ENCODE assay signal across 8 mouse cellular contexts in the genomic region with DNA sequence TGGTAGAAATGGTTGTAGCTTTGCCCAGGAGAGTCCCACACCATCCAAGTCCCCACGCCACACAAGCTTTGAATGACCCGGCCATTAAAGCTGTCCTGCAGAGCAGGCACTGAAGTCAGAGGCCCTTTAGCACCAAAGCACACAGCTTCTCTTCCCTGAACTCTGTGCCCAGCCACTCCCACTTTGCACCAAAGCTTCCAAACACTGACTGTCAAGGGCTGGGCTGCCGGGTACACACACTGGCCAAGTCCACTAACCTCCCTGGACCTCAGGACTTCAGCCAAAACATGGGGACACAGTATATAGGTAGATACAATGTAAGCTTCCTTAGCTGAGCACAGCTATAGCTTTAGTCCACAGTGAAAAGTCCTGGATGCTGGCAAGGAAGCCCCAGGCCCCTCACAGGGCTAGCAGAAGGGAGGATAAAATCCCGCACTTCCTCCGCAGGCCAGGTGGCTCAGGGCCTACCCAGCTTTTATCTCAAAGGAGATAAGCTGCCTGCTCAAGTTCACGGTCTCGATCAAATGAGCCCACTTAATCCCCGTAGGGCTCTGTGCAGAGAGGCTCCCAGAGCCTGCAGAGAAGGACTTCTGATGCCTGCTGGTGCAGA. TPM values are rescaled to one million over a fixed set of nuclear protein-coding genes. Genes with fewer than 3 reads are reported as not detected.
DNase-seq lines count a peak whose midpoint lies in the region; ATAC-seq and TF ChIP-seq lines count a peak whose summit lies in the region.

No protein-coding gene starts in this region.

- H3K9me3 ChIP-seq in heart, postnatal 0 days (replicated peaks; ENCODE audit: control insufficient read depth, low read length) = no peaks in the 10 kb centered on the region
- H3K9me3 ChIP-seq in embryonic facial prominence, embryonic 13.5 days = no peaks in the 10 kb centered on the region
- H3K9me3 ChIP-seq in intestine, embryonic 14.5 days (ENCODE audit: control insufficient read depth, low read length) = no peaks in the 10 kb centered on the region

- TF ChIP-seq POLR2A in myocyte (IDR thresholded peaks at IDR 0.05; ENCODE audit: insufficient read length, low read depth) = no peak

- no peak for TF ChIP-seq CTCF in heart, postnatal 0 days (IDR thresholded peaks at IDR 0.05; ENCODE audit: low read depth)

- WGBS in heart, postnatal 0 days = 25% methylated on average over 8 of the region's 8 CpGs
- WGBS in embryonic facial prominence, embryonic 13.5 days = 51% methylated on average over 8 of the region's 8 CpGs
- 43% methylated on average over 8 of the region's 8 CpGs for WGBS in intestine, embryonic 14.5 days

- peaks cover 89% of the 10 kb centered on the region for H3K79me2 ChIP-seq in myocyte (ENCODE audit: control insufficient read depth, insufficient read depth)

- peaks cover 75% of the 10 kb centered on the region for H3K4me1 ChIP-seq in heart, postnatal 0 days (ENCODE audit: control insufficient read depth, insufficient read depth)
- peaks cover 88% of the 10 kb centered on the region for H3K4me1 ChIP-seq in embryonic facial prominence, embryonic 13.5 days
- peaks cover 72% of the 10 kb centered on the region for H3K4me1 ChIP-seq in intestine, embryonic 14.5 days (replicated peaks; ENCODE audit: control insufficient read depth, insufficient read depth, low read length)

- TF ChIP-seq EP300 in heart, postnatal 0 days (IDR thresholded peaks at IDR 0.05; ENCODE audit: low read depth) = no peak

- H3K27ac ChIP-seq in heart, postnatal 0 days (ENCODE audit: low read depth) = peak overlapping the region; percentile 28; the same call in 1 of the 2 replicates
- H3K27ac ChIP-seq in embryonic facial prominence, embryonic 13.5 days = peak overlapping the region; percentile 39
- H3K27ac ChIP-seq in intestine, embryonic 14.5 days (ENCODE audit: low read depth) = peak overlapping the region; percentile 43; the same call in 1 of the 2 replicates

- H3K9ac ChIP-seq in heart, postnatal 0 days (replicated peaks; ENCODE audit: low read depth, low read length) = no peak overlapping the region
- no peak overlapping the region for H3K9ac ChIP-seq in embryonic facial prominence, embryonic 13.5 days
- no peak overlapping the region for H3K9ac ChIP-seq in intestine, embryonic 14.5 days (ENCODE audit: low read length)

- H3K27me3 ChIP-seq in heart, postnatal 0 days (ENCODE audit: control insufficient read depth, insufficient read depth, low read length) = no peaks in the 10 kb centered on the region
- H3K27me3 ChIP-seq in embryonic facial prominence, embryonic 13.5 days = no peaks in the 10 kb centered on the region
- no peaks in the 10 kb centered on the region for H3K27me3 ChIP-seq in intestine, embryonic 14.5 days (replicated peaks; ENCODE audit: control insufficient read depth, insufficient read depth, low read length)
- no peaks in the 10 kb centered on the region for H3K27me3 ChIP-seq in myocyte (ENCODE audit: control insufficient read depth, insufficient read depth, insufficient read length)

- H3K4me2 ChIP-seq in heart, postnatal 0 days (ENCODE audit: low read depth, low read length) = no peak overlapping the region
- no peak overlapping the region for H3K4me2 ChIP-seq in embryonic facial prominence, embryonic 13.5 days
- H3K4me2 ChIP-seq in intestine, embryonic 14.5 days (ENCODE audit: low read length) = no peak overlapping the region
- H3K4me2 ChIP-seq in myocyte (ENCODE audit: low read depth) = peak overlapping the region; percentile 63

- H3ac ChIP-seq in myocyte (ENCODE audit: control insufficient read depth, insufficient read length) = no peak overlapping the region

- H3K4me3 ChIP-seq in heart, postnatal 0 days (ENCODE audit: low read depth, low read length) = no peak overlapping the region
- no peak overlapping the region for H3K4me3 ChIP-seq in embryonic facial prominence, embryonic 13.5 days
- H3K4me3 ChIP-seq in intestine, embryonic 14.5 days (ENCODE audit: low read depth, low read length) = no peak overlapping the region
- H3K4me3 ChIP-seq in myocyte = no peak overlapping the region

- ATAC-seq in heart, postnatal 0 days (ENCODE audit: insufficient read depth, low read depth) = no peak
- ATAC-seq in embryonic facial prominence, embryonic 13.5 days (ENCODE audit: insufficient number of reproducible peaks, insufficient read depth, low FRiP score, low TSS enrichment, low read depth) = no peak
- ATAC-seq in intestine, embryonic 14.5 days (replicated peaks; ENCODE audit: low FRiP score, low TSS enrichment, low read depth) = no peak

- no peak for DNase-seq in heart, postnatal 0 days (ENCODE audit: low spot score)
- no peak for DNase-seq in heart, adult 9 months (ENCODE audit: low spot score in 2 of 2)
- DNase-seq in intestine, embryonic 14.5 days (ENCODE audit: low spot score) = no peak
- no peak for DNase-seq in gastrocnemius, adult 18-20 months (ENCODE audit: low spot score)
- DNase-seq in layer of hippocampus, postnatal 14 days (ENCODE audit: low spot score in 2 of 2) = no peak
- DNase-seq in cerebellum, postnatal 36 days = no peak

- H3K36me3 ChIP-seq in heart, postnatal 0 days (replicated peaks; ENCODE audit: control insufficient read depth, insufficient read depth, low read length) = no peaks in the 10 kb centered on the region
- peaks cover 12% of the 10 kb centered on the region; the same call in 1 of the 2 replicates for H3K36me3 ChIP-seq in embryonic facial prominence, embryonic 13.5 days
- H3K36me3 ChIP-seq in intestine, embryonic 14.5 days (ENCODE audit: control insufficient read depth, insufficient read depth, low read length) = peaks cover 5% of the 10 kb centered on the region; the same call in 1 of the 2 replicates
- H3K36me3 ChIP-seq in myocyte (ENCODE audit: control insufficient read depth, insufficient read depth) = peaks cover 6% of the 10 kb centered on the region

TF ChIP-seq in myocyte, 11 proteins besides CTCF, POLR2A, EP300 and RAD21:
- TF ChIP-seq TCF12 (IDR thresholded peaks at IDR 0.05; ENCODE audit: insufficient read depth, poor library complexity, severe bottlenecking) (no peak), E2F4 (IDR thresholded peaks at IDR 0.05; ENCODE audit: insufficient read depth) (no peak), MYOD1 (IDR thresholded peaks at IDR 0.05; ENCODE audit: control insufficient read depth in 1 of 3, insufficient read length in 2 of 3, low read depth in 2 of 3) (no peak), MYOG (IDR thresholded peaks at IDR 0.05; ENCODE audit: control insufficient read depth in 1 of 3, insufficient read depth in 1 of 3, insufficient read length in 2 of 3, low read depth in 2 of 3) (no peak), REST (IDR thresholded peaks at IDR 0.05; ENCODE audit: insufficient read depth, insufficient read length) (no peak), TCF3 (IDR thresholded peaks at IDR 0.05; ENCODE audit: insufficient read length, low read depth) (no peak), MAX (IDR thresholded peaks at IDR 0.05; ENCODE audit: low read depth) (no peak), USF1 (IDR thresholded peaks at IDR 0.05; ENCODE audit: low read depth) (no peak), SRF (IDR thresholded peaks at IDR 0.05; ENCODE audit: control insufficient read depth, insufficient read length, low read depth) (no peak), CEBPB (IDR thresholded peaks at IDR 0.05; ENCODE audit: insufficient read depth, poor library complexity, severe bottlenecking) (no peak), POLR2AphosphoS2 (IDR thresholded peaks at IDR 0.05; ENCODE audit: insufficient read length, low read depth) (no peak)

RNA-seq across cellular contexts. Expression of gene Ncor2, which starts 15.5 kb away (rescaled TPM):
- total RNA-seq in heart, postnatal 0 days (2014; rRNA removed; ENCODE audit: low replicate concordance) = 21.6 and 73.8 TPM in 2 replicates
- 14.3 and 15.5 TPM in 2 replicates for polyA plus RNA-seq in heart, postnatal 0 days (2015; fragmentation: Nextera tagmentation; extraction: Ambion mirVana)
- polyA plus RNA-seq in embryonic facial prominence, embryonic 13.5 days (2015; fragmentation: Nextera tagmentation; extraction: Ambion mirVana) = 35.1 and 36.2 TPM in 2 replicates
- 26.1 and 27.5 TPM in 2 replicates for polyA plus RNA-seq in intestine, embryonic 14.5 days (2014; fragmentation: Nextera tagmentation; extraction: Ambion mirVana)
- 127 TPM for polyA plus RNA-seq in myocyte (2012; fragmentation: generic; extraction: Trizol)
- total RNA-seq in gastrocnemius, adult 18-20 months (2021) = 100 to 1,000 TPM; 118 to 134 TPM
- 100 to 1,000 TPM; 238 to 254 TPM for total RNA-seq in layer of hippocampus, postnatal 14 days (2021)
